Mouse (Mus musculus) MEL (cell line): ENCODE measurements at regions not wholly inside any gene's neighbourhood (a gene's known extent, or its start where the extent isn't known, plus 50 kb on each side); places are given as distances from the start of the nearest gene placed in this dataset.

Experiments
- DNase-seq: peaks from one replicate; pipeline ENCODE4 v3.0.0; 2011; ENCODE audit warnings: low read depth, low spot score
- H3K27ac ChIP-seq: 2 replicates; pipeline ENCODE4 v1.5.1; 2012; ENCODE audit warnings: low read depth, mild to moderate bottlenecking, control low read depth, low read length, moderate library complexity; ENCODE audit not compliant: control insufficient read depth
- H3K27me3 ChIP-seq, 2 experiments: fragments of 150-350 bp in 1 of 2; sonication (generic) in 1 of 2; 2 replicates each; pipeline ENCODE4 v1.6.1; 2012; ENCODE audit warnings: low read length in 2 of 2, mild to moderate bottlenecking in 2 of 2, improper control_type of control experiment in 1 of 2, moderate library complexity in 1 of 2; ENCODE audit not compliant: insufficient read depth in 2 of 2, control insufficient read depth in 1 of 2
- H3K36me3 ChIP-seq, 2 experiments: 2 replicates each; pipeline ENCODE4 v1.6.1; 2012 to 2014; ENCODE audit warnings: low read length in 2 of 2, improper control_type of control experiment in 1 of 2, inconsistent platforms in 1 of 2, mild to moderate bottlenecking in 1 of 2; ENCODE audit not compliant: insufficient read depth in 2 of 2, control insufficient read depth in 1 of 2
- H3K4me1 ChIP-seq, 2 experiments: fragments of 150-350 bp in 1 of 2; sonication (generic) in 1 of 2; 2 replicates each; pipeline ENCODE4 v1.6.1; 2012; ENCODE audit warnings: low read length in 2 of 2, improper control_type of control experiment in 1 of 2, mild to moderate bottlenecking in 1 of 2; ENCODE audit not compliant: insufficient read depth in 2 of 2, control insufficient read depth in 1 of 2
- H3K4me3 ChIP-seq, 2 experiments: fragments of 150-350 bp in 1 of 2; sonication (generic) in 1 of 2; 2 replicates each; pipeline ENCODE4 v1.5.1; 2012; ENCODE audit warnings: low read depth in 2 of 2, low read length in 2 of 2, mild to moderate bottlenecking in 2 of 2, moderate library complexity in 2 of 2, control low read depth in 1 of 2, improper control_type of control experiment in 1 of 2; ENCODE audit not compliant: control insufficient read depth in 1 of 2, insufficient read depth in 1 of 2
- H3K79me2 ChIP-seq: 2 replicates; pipeline ENCODE4 v1.6.1; 2012; ENCODE audit warnings: mild to moderate bottlenecking, low read length, moderate library complexity; ENCODE audit not compliant: control insufficient read depth, poor library complexity, insufficient read depth
- H3K9ac ChIP-seq: 2 replicates; pipeline ENCODE4 v1.6.1; 2012; ENCODE audit warnings: low read depth, mild to moderate bottlenecking, control low read depth, low read length, moderate library complexity; ENCODE audit not compliant: control insufficient read depth, poor library complexity, severe bottlenecking
- H3K9me3 ChIP-seq: fragments of 150-350 bp; sonication (generic); replicated peaks from 2 replicates; pipeline ENCODE4 v1.6.1; 2012; ENCODE audit warnings: mild to moderate bottlenecking, low read length, improper control_type of control experiment, moderate library complexity; ENCODE audit not compliant: insufficient read depth
- BHLHE40 ChIP-seq: IDR thresholded peaks from 2 replicates; pipeline ENCODE4 v1.6.1; 2012; ENCODE audit warnings: low read depth, mild to moderate bottlenecking, inconsistent platforms, low read length, improper control_type of control experiment, borderline replicate concordance
- CHD1 ChIP-seq: IDR thresholded peaks from 2 replicates; pipeline ENCODE4 v1.6.1; 2012; ENCODE audit warnings: low read depth, mild to moderate bottlenecking, inconsistent platforms, low read length, improper control_type of control experiment
- CHD2 ChIP-seq: IDR thresholded peaks from 2 replicates; pipeline ENCODE4 v1.6.1; 2011; ENCODE audit warnings: low read length, improper control_type of control experiment
- CTCF ChIP-seq, 3 experiments: IDR thresholded peaks in 2 of 3; conservative IDR thresholded peaks in 1 of 3; 2 replicates each; pipeline ENCODE4 v1.5.1; 2011 to 2012; ENCODE audit warnings: low read length in 3 of 3, low read depth in 2 of 3, mild to moderate bottlenecking in 2 of 3, improper control_type of control experiment in 1 of 3, inconsistent platforms in 1 of 3, mixed read lengths in 1 of 3, moderate library complexity in 1 of 3; ENCODE audit not compliant: control insufficient read depth in 1 of 3, insufficient read depth in 1 of 3, poor library complexity in 1 of 3, severe bottlenecking in 1 of 3
- E2F4 ChIP-seq: IDR thresholded peaks from 2 replicates; pipeline ENCODE4 v1.6.1; 2011; ENCODE audit warnings: low read depth, low read length, improper control_type of control experiment, borderline replicate concordance
- ELF1 ChIP-seq: IDR thresholded peaks from 2 replicates; pipeline ENCODE4 v1.6.1; 2014; ENCODE audit warnings: low read depth, mild to moderate bottlenecking, inconsistent platforms, low read length, improper control_type of control experiment, moderate library complexity
- EP300 ChIP-seq, 2 experiments: IDR thresholded peaks; 2 replicates each; pipeline ENCODE4 v1.6.1; 2011; ENCODE audit warnings: improper control_type of control experiment in 2 of 2, low read length in 2 of 2, low read depth in 1 of 2, mild to moderate bottlenecking in 1 of 2
- ETS1 ChIP-seq: IDR thresholded peaks from 2 replicates; pipeline ENCODE4 v1.6.1; 2012; ENCODE audit warnings: low read depth, mild to moderate bottlenecking, inconsistent platforms, low read length, improper control_type of control experiment, moderate library complexity
- GATA1 ChIP-seq: IDR thresholded peaks from 2 replicates; pipeline ENCODE4 v1.6.1; 2011; ENCODE audit warnings: low read depth, low read length, improper control_type of control experiment
- JUND ChIP-seq: IDR thresholded peaks from 2 replicates; pipeline ENCODE4 v1.6.1; 2011; ENCODE audit warnings: low read depth, mild to moderate bottlenecking, improper control_type of control experiment, low read length
- KAT2A ChIP-seq: conservative IDR thresholded peaks from 2 replicates; pipeline ENCODE4 v1.6.1; 2012; ENCODE audit warnings: low read depth, low read length, improper control_type of control experiment, inconsistent platforms
- MAFK ChIP-seq: IDR thresholded peaks from 2 replicates; pipeline ENCODE4 v1.6.1; 2011; ENCODE audit warnings: low read depth, mild to moderate bottlenecking, low read length, improper control_type of control experiment, borderline replicate concordance
- MAX ChIP-seq: IDR thresholded peaks from 2 replicates; pipeline ENCODE4 v1.6.1; 2011; ENCODE audit warnings: low read length, improper control_type of control experiment
- MYB ChIP-seq: IDR thresholded peaks from 2 replicates; pipeline ENCODE4 v1.6.1; 2011; ENCODE audit warnings: mild to moderate bottlenecking, low read depth, low read length, improper control_type of control experiment
- MYC ChIP-seq: IDR thresholded peaks from 2 replicates; pipeline ENCODE4 v1.6.1; 2011; ENCODE audit warnings: low read depth, mild to moderate bottlenecking, low read length, improper control_type of control experiment, moderate library complexity
- NELFE ChIP-seq: IDR thresholded peaks from 2 replicates; pipeline ENCODE4 v1.6.1; 2011; ENCODE audit warnings: low read depth, low read length, improper control_type of control experiment
- NRF1 ChIP-seq: IDR thresholded peaks from 2 replicates; pipeline ENCODE4 v1.6.1; 2014; ENCODE audit warnings: low read depth, mild to moderate bottlenecking, inconsistent platforms, low read length, improper control_type of control experiment, moderate library complexity; ENCODE audit not compliant: poor library complexity, insufficient read depth, severe bottlenecking
- POLR2A ChIP-seq, 2 experiments: IDR thresholded peaks; 2 replicates each; pipeline ENCODE4 v1.6.1; 2011 to 2012; ENCODE audit warnings: low read length in 2 of 2, mild to moderate bottlenecking in 2 of 2, control low read depth in 1 of 2, improper control_type of control experiment in 1 of 2, low read depth in 1 of 2, moderate library complexity in 1 of 2; ENCODE audit not compliant: control insufficient read depth in 1 of 2, insufficient read depth in 1 of 2, poor library complexity in 1 of 2
- POLR2AphosphoS2 ChIP-seq: IDR thresholded peaks from 2 replicates; pipeline ENCODE4 v1.6.1; 2011; ENCODE audit warnings: low read length, improper control_type of control experiment
- POLR2AphosphoS5 ChIP-seq: IDR thresholded peaks from 2 replicates; pipeline ENCODE4 v1.6.1; 2012; ENCODE audit warnings: low read depth, borderline replicate concordance, mild to moderate bottlenecking, inconsistent platforms, low read length, moderate library complexity, mixed read lengths
- RAD21 ChIP-seq: IDR thresholded peaks from 2 replicates; pipeline ENCODE4 v1.6.1; 2011; ENCODE audit warnings: mild to moderate bottlenecking, low read depth, low read length, improper control_type of control experiment
- SIN3A ChIP-seq: IDR thresholded peaks from 2 replicates; pipeline ENCODE4 v1.6.1; 2012; ENCODE audit warnings: low read length, improper control_type of control experiment, inconsistent platforms
- SMC3 ChIP-seq: IDR thresholded peaks from 2 replicates; pipeline ENCODE4 v1.6.1; 2011; ENCODE audit warnings: low read depth, low read length, improper control_type of control experiment
- USF2 ChIP-seq, 2 experiments: IDR thresholded peaks; 2 replicates each; pipeline ENCODE4 v1.6.1; 2011 to 2012; ENCODE audit warnings: improper control_type of control experiment in 2 of 2, low read length in 2 of 2, borderline replicate concordance in 1 of 2, inconsistent platforms in 1 of 2, low read depth in 1 of 2, mild to moderate bottlenecking in 1 of 2; ENCODE audit not compliant: insufficient read depth in 1 of 2
- ZKSCAN1 ChIP-seq: IDR thresholded peaks from 2 replicates; pipeline ENCODE4 v1.6.1; 2012; ENCODE audit warnings: low read depth, mild to moderate bottlenecking, inconsistent platforms, low read length, improper control_type of control experiment, moderate library complexity

GRCm38 (mm10) chr6:148505325-148505724, 61.1 kb upstream of the Tmtc1 start:
- Histone ChIP-seq H3K9me3 (no peaks in the 10 kb centered on the region), H3K79me2 (no peaks in the 10 kb centered on the region), H3K9ac (no peak overlapping the region), H3K36me3 (no peaks in the 10 kb centered on the region), H3K4me3 (no peak overlapping the region), H3K27me3 (no peaks in the 10 kb centered on the region), H3K27ac (no peak overlapping the region), H3K4me1 (no peaks in the 10 kb centered on the region)
- no peak for TF ChIP-seq CHD1
- TF ChIP-seq POLR2AphosphoS2 = no peak
- no peak for TF ChIP-seq POLR2AphosphoS5
- no peak for TF ChIP-seq USF2 (IDR thresholded peaks at IDR 0.05; ENCODE audit: borderline replicate concordance in 1 of 2, insufficient read depth in 1 of 2, low read depth in 1 of 2, low read length in 2 of 2)
- TF ChIP-seq CHD2 = no peak
- no peak for TF ChIP-seq SMC3
- TF ChIP-seq JUND = no peak
- TF ChIP-seq ELF1 = no peak
- no peak for TF ChIP-seq POLR2A (IDR thresholded peaks at IDR 0.05; ENCODE audit: control insufficient read depth in 1 of 2, insufficient read depth in 1 of 2, low read depth in 1 of 2, low read length in 2 of 2, poor library complexity in 1 of 2)
- no peak for TF ChIP-seq ETS1
- no peak for TF ChIP-seq MAFK
- TF ChIP-seq MAX = no peak
- no peak for TF ChIP-seq GATA1
- TF ChIP-seq BHLHE40 = no peak
- TF ChIP-seq E2F4 = no peak
- no peak for TF ChIP-seq SIN3A
- TF ChIP-seq CTCF (IDR thresholded peaks at IDR 0.05 in 2 of 3, conservative IDR thresholded peaks at IDR 0.05 in 1 of 3; ENCODE audit: control insufficient read depth in 1 of 3, insufficient read depth in 1 of 3, low read depth in 2 of 3, low read length in 3 of 3, poor library complexity in 1 of 3, severe bottlenecking in 1 of 3) = no peak
- DNase-seq = no peak

GRCm38 (mm10) chr6:148500251-148501179, 56.3 kb upstream of the Tmtc1 start:
- Histone ChIP-seq H3K27ac (no peak overlapping the region), H3K4me1 (no peaks in the 10 kb centered on the region)

More at GRCm38 (mm10) chr6:148500251-148501179, 56.3 kb upstream of the Tmtc1 start:
- H3K79me2 ChIP-seq = no peaks in the 10 kb centered on the region
- TF ChIP-seq MYB (no peak), EP300 (IDR thresholded peaks at IDR 0.05; ENCODE audit: low read depth in 1 of 2, low read length in 2 of 2) (no peak), CHD1 (no peak), ETS1 (no peak), ZKSCAN1 (no peak), MYC (no peak), SMC3 (no peak), USF2 (IDR thresholded peaks at IDR 0.05; ENCODE audit: borderline replicate concordance in 1 of 2, insufficient read depth in 1 of 2, low read depth in 1 of 2, low read length in 2 of 2) (no peak), KAT2A (no peak), NELFE (no peak), NRF1 (no peak), RAD21 (no peak), JUND (no peak), CHD2 (no peak), ELF1 (no peak), GATA1 (no peak)
- TF ChIP-seq, all 39 proteins: peak for 0
- H3K4me3 ChIP-seq = no peak overlapping the region
- H3K9me3 ChIP-seq = no peaks in the 10 kb centered on the region
- H3K36me3 ChIP-seq = no peaks in the 10 kb centered on the region
- H3K9ac ChIP-seq = no peak overlapping the region
- DNase-seq = no peak
- H3K27me3 ChIP-seq = no peaks in the 10 kb centered on the region
